Mouse (Mus musculus): ENCODE data around the gene D2hgdh. TPM values are rescaled to one million over a fixed set of nuclear protein-coding genes. Genes with fewer than 3 reads are reported as not detected.

D2hgdh gene
- total and polyA plus RNA-seq, 3 experiments: 14.4 to 19.2 TPM; not detected in 1

DNA sequence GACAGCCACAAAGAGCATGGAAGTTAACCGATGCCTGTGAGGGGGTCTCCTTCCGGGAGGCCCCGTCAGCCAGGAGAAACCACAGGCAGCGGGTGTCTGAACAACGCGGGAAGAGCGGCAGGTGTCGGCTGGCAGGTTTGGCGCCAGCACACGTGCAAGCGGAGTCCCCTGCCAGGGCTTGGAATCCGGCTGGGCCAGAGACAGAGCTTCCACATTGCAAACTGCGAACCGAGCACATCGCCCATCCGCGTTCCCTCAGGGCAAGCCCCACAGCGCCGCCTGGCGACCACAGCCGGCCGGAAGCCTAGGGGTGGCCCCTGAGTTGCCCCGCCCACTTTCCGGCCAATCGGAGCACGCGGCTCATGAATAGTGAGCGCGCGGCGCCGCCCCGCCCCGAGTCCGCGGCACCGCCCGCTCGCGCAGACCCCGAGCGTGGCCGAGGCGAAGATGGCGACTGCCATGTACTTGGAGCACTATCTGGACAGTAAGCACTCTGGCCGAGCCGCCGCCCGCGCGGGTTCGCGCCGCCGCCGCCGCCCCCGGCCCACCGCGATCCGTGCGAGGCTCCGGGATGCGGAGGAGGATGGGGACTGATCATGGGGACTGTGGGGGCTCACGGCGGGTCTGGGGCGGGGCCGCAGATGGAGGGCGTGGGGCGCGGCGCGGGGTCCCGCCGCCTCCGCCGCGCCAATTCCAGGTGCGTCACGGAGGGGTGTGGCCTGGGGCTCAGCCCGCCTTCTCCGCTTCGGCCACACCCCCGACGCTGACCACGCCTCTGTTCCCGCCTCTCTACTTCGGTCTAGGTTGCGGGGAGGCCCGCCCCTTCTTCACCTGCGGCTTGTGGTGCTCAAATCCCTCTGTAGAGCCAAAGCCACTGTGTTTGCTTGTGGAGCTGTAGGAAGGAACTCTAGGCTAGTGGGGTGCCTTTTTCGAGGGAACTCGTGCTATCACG lies 20.9 kb upstream of the D2hgdh start, which contains the start of gene Ing5 (continued):
- TF ChIP-seq MEF2A (IDR thresholded peaks at IDR 0.05; ENCODE audit: extremely low read depth, insufficient replicate concordance, low read depth, low read length, poor library complexity, severe bottlenecking) (no peak), E2F4 (IDR thresholded peaks at IDR 0.05; ENCODE audit: borderline replicate concordance, low read depth, low read length) (peak; percentile 77; the same call in 1 of the 2 replicates), ETS1 (IDR thresholded peaks at IDR 0.05; ENCODE audit: low read depth, low read length) (peak; percentile 58; the same call in 1 of the 2 replicates), USF1 (IDR thresholded peaks at IDR 0.05; ENCODE audit: low read depth, low read length) (peak; percentile 50), EP300 (IDR thresholded peaks at IDR 0.05; ENCODE audit: low read depth in 1 of 2, low read length in 2 of 2) (peak in 1 of 2 experiments; percentile 47; a peak in 2 of 4 replicates), GABPA (IDR thresholded peaks at IDR 0.05; ENCODE audit: low read depth, low read length) (no peak), TAL1 (IDR thresholded peaks at IDR 0.05; ENCODE audit: low read length) (no peak), CHD2 (IDR thresholded peaks at IDR 0.05; ENCODE audit: low read length) (no peak)

DNA sequence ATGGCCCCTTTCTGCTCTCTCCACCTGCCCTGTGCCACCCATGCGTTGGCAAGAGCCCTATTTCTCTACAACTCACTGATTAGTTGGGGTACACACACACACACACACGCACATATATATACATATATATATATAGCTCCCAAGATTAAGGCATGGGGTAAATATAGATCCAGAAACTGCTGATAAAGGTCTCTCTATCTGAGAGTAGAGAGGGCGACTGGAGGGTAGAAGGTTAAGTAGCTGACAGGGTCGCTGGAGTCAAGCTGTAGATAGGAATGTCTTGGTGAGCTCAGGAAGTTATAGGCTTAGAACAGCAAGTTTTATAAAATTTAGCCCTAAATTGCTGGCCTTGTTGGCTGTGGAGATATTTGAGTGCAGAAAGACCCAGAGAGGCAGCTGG lies 19.9 kb upstream of the D2hgdh start:
- no peak for DNase-seq (ENCODE audit: low read depth, low spot score)
- Histone ChIP-seq H3K9ac (ENCODE audit: control insufficient read depth, low read depth, low read length, poor library complexity, severe bottlenecking) (peak overlapping the region; percentile 44), H3K79me2 (ENCODE audit: control insufficient read depth, insufficient read depth, low read length, poor library complexity) (peaks cover 43% of the 10 kb centered on the region), H3K4me3 (ENCODE audit: control insufficient read depth in 1 of 2, insufficient read depth in 1 of 2, low read depth in 2 of 2, low read length in 2 of 2) (peak overlapping the region; percentile 65 to 69), H3K27me3 (ENCODE audit: control insufficient read depth in 1 of 2, insufficient read depth in 2 of 2, low read length in 2 of 2) (no peaks in the 10 kb centered on the region), H3K27ac (ENCODE audit: control insufficient read depth, low read depth, low read length) (peak overlapping the region; percentile 25), H3K4me1 (ENCODE audit: control insufficient read depth in 1 of 2, insufficient read depth in 2 of 2, low read length in 2 of 2) (peaks cover 6 to 25% of the 10 kb centered on the region in 2 experiments), H3K9me3 (replicated peaks; ENCODE audit: insufficient read depth, low read length) (no peaks in the 10 kb centered on the region), H3K36me3 (ENCODE audit: control insufficient read depth in 1 of 2, insufficient read depth in 2 of 2, low read length in 2 of 2) (peaks cover 7 to 24% of the 10 kb centered on the region in 2 experiments)
- TF ChIP-seq ELF1 (IDR thresholded peaks at IDR 0.05; ENCODE audit: low read depth, low read length): no peak
- no peak for TF ChIP-seq SIN3A (IDR thresholded peaks at IDR 0.05; ENCODE audit: low read length)
- no peak for TF ChIP-seq MAZ (IDR thresholded peaks at IDR 0.05; ENCODE audit: low read depth, low read length)
- peak; percentile 66; the same call in 1 of the 2 replicates for TF ChIP-seq MEF2A (IDR thresholded peaks at IDR 0.05; ENCODE audit: extremely low read depth, insufficient replicate concordance, low read depth, low read length, poor library complexity, severe bottlenecking)
- TF ChIP-seq MXI1 (IDR thresholded peaks at IDR 0.05; ENCODE audit: low read depth, low read length): no peak
- TF ChIP-seq RCOR1 (IDR thresholded peaks at IDR 0.05; ENCODE audit: low read depth, low read length): no peak
- no peak for TF ChIP-seq POLR2AphosphoS5 (IDR thresholded peaks at IDR 0.05; ENCODE audit: borderline replicate concordance, low read depth, low read length)

All from MEL (cell line).